Mouse (Mus musculus) E14TG2a.4 (cell line): ENCODE data around the gene Dnaic1.

Experiments used
- CTCF ChIP-seq: conservative IDR thresholded peaks from 2 replicates; pipeline ENCODE4 v1.5.1; 2014; ENCODE audit warnings: low read length
- NANOG ChIP-seq: IDR thresholded peaks from 2 replicates; pipeline ENCODE4 v1.6.1; 2014; ENCODE audit warnings: borderline replicate concordance, low read length, mixed read lengths
- POU5F1 ChIP-seq: IDR thresholded peaks from 2 replicates; pipeline ENCODE4 v1.6.1; 2014; ENCODE audit warnings: low read length, borderline replicate concordance

DNA sequence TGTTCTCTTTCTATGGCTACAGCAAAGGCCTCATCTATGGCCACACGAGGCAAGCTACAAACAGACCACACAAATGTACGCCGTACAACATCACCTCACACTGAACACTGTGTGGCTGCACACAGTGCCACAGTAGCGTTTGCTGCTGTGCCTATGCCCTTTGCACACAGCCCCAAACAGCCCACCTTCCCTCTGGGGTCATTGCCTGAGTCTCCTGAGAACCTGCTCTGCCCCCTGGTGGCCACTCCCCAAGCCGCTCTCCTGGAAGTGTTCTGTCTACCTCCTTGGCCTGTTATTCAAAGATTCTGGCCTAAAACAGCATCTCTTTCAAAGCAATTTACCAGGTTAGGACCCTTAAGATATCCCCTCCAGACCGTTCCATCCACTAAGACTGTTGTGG lies 83.7 kb downstream of the Dnaic1 start:
- TF ChIP-seq CTCF (peak; percentile 75), POU5F1 (no peak), NANOG (no peak)
